Mouse (Mus musculus): ENCODE results near the gene 0610012G03Rik.

Gene 0610012G03Rik

GRCm38 (mm10) chr16:31932840-31933697 lies 15.2 kb downstream of the 0610012G03Rik start:
- DNase-seq (ENCODE audit: low read depth in 1 of 2, low spot score in 2 of 2) = peak; percentile 38 to 73

GRCm38 (mm10) chr16:31932255-31932654 lies 16.0 kb downstream of the 0610012G03Rik start:
- DNase-seq (ENCODE audit: low read depth in 1 of 2, low spot score in 2 of 2) = no peak

DNA sequence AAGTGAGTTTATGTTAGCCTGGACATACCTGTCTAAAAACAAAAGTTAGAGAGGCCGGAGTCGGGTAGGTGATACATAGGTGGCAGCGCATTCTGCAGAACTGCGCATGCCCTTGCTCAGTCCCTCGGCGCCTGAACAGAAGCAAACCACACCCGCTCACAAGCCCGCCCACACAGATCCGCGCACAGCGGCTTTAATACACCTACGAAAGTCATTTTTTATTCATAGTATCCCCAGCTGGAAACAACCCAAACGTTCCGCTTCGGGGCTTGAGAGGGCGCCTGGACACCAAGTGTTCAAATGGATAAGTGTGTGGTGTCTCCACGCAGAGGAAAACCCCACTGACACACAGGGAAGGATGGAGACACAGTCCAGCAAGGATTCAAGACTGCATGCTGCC lies 17.0 kb downstream of the 0610012G03Rik start:
- DNase-seq (ENCODE audit: low read depth in 1 of 2, low spot score in 2 of 2) = no peak

GRCm38 (mm10) chr16:31927412-31927811 lies 20.9 kb downstream of the 0610012G03Rik start:
- DNase-seq (ENCODE audit: low read depth in 1 of 2, low spot score in 2 of 2) = no peak

- peak in 1 of 2 experiments; percentile 66 for DNase-seq (ENCODE audit: low read depth in 1 of 2, low spot score in 2 of 2)
These were observed 21.6 kb downstream of the 0610012G03Rik start for GRCm38 (mm10) chr16:31926547-31927182.

GRCm38 (mm10) chr16:31926091-31926490 lies 22.2 kb downstream of the 0610012G03Rik start:
- no peak for DNase-seq (ENCODE audit: low read depth in 1 of 2, low spot score in 2 of 2)

DNA sequence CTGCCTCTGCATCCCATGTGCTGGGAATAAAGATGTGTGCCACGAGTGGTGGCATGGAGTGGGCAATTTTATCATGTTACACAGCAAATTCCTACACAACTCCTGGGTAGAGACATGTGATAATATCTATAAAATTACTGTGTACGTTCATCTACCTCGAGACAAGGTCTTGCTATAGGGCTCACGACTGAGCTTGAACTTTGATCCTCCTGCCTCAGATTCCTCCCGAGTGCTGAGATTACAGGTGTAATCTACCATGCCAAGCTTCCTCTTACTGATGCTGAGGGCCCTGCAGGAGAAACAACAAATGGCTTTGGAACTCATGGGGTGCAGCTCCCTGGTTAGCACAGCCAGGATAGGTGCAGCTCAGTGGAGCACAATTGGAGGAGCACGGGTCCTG lies 23.9 kb downstream of the 0610012G03Rik start:
- DNase-seq (ENCODE audit: low read depth in 1 of 2, low spot score in 2 of 2) = no peak

DNA sequence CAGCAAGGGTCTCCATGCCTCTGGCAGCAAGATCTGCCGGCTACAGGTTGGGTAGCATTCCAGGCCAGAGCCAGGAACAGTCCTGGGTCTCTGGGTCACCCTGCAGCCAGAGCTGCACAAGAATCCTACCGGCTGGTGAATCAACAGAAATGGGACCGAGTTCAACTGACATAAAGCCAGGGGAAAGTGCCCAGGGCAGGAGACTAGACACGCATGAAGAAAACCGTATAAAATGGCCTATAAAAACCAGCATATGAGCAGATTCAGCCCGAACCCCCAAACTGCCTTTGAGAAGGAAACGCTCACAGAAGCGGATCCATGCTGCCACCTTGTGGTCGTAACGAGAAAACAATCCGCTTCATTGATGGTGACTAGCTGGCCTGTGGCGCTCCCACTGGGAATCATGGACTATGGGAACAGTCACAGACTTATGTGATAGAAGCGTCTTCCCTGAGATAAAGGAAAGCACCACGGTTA lies 30.0 kb downstream of the 0610012G03Rik start:
- peak in 1 of 2 experiments; percentile 48 for DNase-seq (ENCODE audit: low read depth in 1 of 2, low spot score in 2 of 2)

DNA sequence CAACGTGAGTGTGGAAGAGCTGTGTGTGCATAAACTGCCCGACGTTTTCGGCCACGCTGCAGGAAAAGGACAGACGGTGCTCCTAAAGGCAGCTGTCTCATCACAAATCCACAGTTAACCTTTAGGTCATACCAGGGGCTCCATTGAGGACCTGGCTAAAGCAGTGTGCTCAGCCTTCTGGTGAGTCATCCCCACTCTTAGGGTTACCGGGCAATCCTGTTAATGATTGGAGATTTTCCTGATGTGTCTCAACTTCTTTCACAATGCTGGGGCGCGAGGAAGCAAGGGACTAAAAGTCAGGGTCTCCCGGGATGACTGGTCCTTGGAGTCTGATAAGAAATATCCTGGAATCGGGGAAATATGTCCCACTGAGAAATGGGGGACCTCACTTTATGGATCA lies 30.5 kb downstream of the 0610012G03Rik start:
- no peak for DNase-seq (ENCODE audit: low read depth in 1 of 2, low spot score in 2 of 2)

DNA sequence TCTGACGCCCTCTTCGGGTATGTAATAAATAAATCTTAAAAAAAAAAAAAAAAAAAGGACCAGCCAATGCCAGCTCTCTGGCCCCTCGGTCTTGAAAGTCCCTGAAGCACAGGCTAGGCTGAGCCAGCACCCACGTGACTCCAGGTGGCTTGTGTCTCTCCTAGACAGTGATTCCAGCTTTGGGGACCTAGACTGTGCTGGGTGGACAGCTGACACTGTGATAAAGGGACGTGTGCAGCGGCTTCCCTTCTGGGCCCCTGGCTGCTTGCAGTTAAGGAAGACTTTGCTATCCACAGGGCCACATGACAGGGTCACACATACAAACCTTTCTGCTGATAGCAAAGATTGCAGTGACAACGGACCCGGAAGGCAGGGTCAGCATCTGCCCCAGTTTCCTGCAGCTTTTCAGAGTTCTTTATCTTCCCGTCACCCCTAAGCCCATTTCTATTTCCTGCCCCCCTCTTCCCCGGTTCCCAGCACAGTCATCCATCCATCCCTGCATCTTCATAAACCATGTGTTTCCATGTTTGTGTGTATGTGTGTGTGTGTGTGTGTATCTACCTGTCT lies 37.9 kb downstream of the 0610012G03Rik start:
- DNase-seq (ENCODE audit: low read depth in 1 of 2, low spot score in 2 of 2) = no peak

GRCm38 (mm10) chr16:31908959-31909358 lies 39.3 kb downstream of the 0610012G03Rik start:
- no peak for DNase-seq (ENCODE audit: low read depth in 1 of 2, low spot score in 2 of 2)

DNA sequence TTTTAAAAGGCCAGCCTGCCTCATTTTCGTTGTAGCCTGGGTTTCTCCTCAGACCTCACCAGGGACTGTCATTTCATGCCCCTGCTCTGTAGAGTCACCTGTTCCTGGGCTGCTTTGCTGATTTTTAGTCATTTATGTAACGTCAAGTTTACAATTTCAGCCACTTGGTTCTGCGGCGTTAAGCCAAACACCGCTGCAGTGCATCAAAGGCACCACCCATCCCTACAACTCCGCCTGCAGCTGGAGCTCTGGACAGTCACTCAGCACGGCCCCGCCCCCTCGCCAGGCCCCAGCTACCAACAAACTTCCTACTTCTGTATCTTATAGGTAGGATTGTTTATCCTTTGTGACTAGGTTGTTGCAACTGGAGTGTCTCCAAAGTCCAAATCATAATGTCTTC lies 41.4 kb downstream of the 0610012G03Rik start:
- no peak for DNase-seq (ENCODE audit: low read depth in 1 of 2, low spot score in 2 of 2)

GRCm38 (mm10) chr16:31905891-31906825 lies 42.1 kb downstream of the 0610012G03Rik start:
- no peak for DNase-seq (ENCODE audit: low read depth in 1 of 2, low spot score in 2 of 2)

- no peak for DNase-seq (ENCODE audit: low read depth in 1 of 2, low spot score in 2 of 2)
These were observed 43.0 kb downstream of the 0610012G03Rik start for GRCm38 (mm10) chr16:31905331-31905730.

DNA sequence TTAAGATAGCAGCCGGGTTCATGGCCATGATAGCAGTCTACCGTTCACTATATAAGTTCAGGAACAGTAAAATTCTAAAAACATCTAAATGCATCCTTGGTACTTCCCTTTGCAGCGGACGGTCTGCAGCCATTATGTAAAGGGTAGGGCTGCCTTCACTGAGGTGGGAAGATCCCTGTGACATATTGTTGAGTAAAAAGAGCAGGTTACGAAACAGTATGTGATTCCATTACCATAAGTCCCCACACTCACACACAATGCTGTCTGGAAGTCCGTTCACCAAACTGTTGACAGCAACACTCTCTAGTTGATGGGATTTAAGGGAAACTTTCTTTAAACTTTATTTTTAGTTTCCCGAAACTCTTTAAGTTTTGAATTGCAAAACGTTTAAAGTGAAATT lies 45.1 kb downstream of the 0610012G03Rik start:
- DNase-seq (ENCODE audit: low read depth in 1 of 2, low spot score in 2 of 2) = no peak

DNA sequence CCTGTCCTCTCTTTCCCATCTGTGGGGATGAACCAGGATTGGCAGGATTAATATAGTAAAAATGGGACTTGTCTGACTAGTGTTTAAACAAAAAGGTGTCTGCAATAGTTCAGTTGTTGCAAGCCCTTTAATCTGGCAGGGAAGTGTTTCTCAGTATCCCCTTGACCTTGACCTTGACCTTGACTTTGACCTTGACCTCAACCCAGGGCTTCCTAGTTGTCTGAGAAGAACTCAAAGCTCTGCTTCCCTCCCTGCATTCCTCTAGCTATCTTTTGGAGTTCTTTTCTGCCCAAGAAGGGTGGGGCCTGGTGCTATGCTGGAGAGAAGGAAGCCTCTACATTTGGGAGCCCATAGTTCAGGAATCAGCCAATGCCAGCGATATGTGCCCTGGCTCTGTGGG lies 46.4 kb downstream of the 0610012G03Rik start:
- no peak for DNase-seq (ENCODE audit: low read depth in 1 of 2, low spot score in 2 of 2)

DNA sequence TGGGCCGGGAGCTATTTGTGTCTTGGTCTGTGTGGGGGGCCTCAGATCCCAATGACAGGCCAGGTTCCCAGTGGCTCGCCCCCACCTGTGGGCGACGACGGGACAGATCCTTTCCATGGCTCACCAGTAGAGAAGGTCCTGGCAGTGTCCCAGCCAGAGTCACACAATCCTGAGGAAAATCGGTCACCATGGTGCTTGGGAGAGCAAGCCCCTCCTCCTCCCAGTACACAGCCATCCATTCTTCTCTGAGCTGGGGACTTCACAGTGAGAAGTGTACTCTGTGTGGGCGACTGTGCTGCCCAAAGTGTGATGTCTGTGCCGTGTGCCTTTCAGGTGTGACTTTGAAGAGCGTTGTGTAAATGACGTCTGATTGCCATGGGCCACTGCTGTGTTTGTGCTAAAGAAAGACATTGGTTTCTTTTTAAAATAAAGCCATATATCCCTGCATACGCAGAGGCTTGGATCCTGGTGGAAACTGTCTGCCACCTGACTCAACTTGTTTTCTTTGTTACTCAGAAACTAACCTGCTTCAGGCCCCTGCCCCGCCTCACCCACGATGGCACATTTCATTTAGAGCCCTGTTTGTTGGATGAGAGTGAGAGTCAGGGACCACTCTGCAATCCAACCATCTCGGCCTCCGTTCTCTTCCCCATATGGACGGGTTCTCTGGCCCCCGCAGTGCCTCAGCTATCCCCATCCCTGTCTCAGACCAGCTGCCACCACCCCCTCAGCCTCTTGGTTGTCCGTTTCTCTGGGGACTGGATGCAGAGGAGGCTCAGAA lies 49.6 kb downstream of the 0610012G03Rik start:
- DNase-seq (ENCODE audit: low read depth in 1 of 2, low spot score in 2 of 2) = no peak
